Mouse (Mus musculus) hindbrain, embryonic 10.5 days (tissue): ENCODE results near the gene Ndufaf8. TPM values are rescaled to one million over a fixed set of nuclear protein-coding genes. Genes with fewer than 3 reads are reported as not detected.

ENCODE experiments used
- DNase-seq: peaks from one replicate; pipeline ENCODE4 v3.0.0-alpha.2; 2017; ENCODE audit warnings: low spot score
- H3K27ac ChIP-seq: fragments of 300-500 bp; sonication (generic); 2 replicates; pipeline ENCODE4 v1.5.1; 2016; ENCODE audit warnings: mild to moderate bottlenecking, moderate library complexity
- H3K27me3 ChIP-seq: fragments of 300-500 bp; sonication (generic); 2 replicates; pipeline ENCODE4 v1.6.1; 2016; ENCODE audit warnings: mild to moderate bottlenecking; ENCODE audit not compliant: poor library complexity, insufficient read depth, severe bottlenecking
- H3K36me3 ChIP-seq: fragments of 300-500 bp; sonication (generic); 2 replicates; pipeline ENCODE4 v1.6.1; 2016; ENCODE audit warnings: mild to moderate bottlenecking, moderate library complexity
- H3K4me1 ChIP-seq: fragments of 300-500 bp; sonication (generic); replicated peaks from 2 replicates; pipeline ENCODE4 v1.6.1; 2016; ENCODE audit warnings: mild to moderate bottlenecking
- H3K4me3 ChIP-seq: fragments of 300-500 bp; sonication (generic); 2 replicates; pipeline ENCODE4 v1.5.1; 2016; ENCODE audit warnings: mild to moderate bottlenecking, moderate library complexity
- H3K9me3 ChIP-seq: fragments of 300-500 bp; sonication (generic); 2 replicates; pipeline ENCODE4 v1.6.1; 2016; ENCODE audit warnings: mild to moderate bottlenecking, moderate library complexity
- WGBS: fragments of 180-500 bp; shearing (Covaris S2); methylation state at CpG from one replicate; pipeline ENCODE4 v1.1.7; 2016; 5-methylcytosine and 5-hydroxymethylcytosine counted together
- polyA plus RNA-seq: library from polyadenylated mRNA; unstranded; fragments of >200 nt; fragmentation: Nextera tagmentation; extraction: Ambion mirVana; gene quantifications from 2 replicates; pipeline ENCODE4 v1.2.1, GENCODE M21; 2016

Ndufaf8 gene
- polyA plus RNA-seq, 1 experiment from 2014 or later = 86.4 TPM

DNA sequence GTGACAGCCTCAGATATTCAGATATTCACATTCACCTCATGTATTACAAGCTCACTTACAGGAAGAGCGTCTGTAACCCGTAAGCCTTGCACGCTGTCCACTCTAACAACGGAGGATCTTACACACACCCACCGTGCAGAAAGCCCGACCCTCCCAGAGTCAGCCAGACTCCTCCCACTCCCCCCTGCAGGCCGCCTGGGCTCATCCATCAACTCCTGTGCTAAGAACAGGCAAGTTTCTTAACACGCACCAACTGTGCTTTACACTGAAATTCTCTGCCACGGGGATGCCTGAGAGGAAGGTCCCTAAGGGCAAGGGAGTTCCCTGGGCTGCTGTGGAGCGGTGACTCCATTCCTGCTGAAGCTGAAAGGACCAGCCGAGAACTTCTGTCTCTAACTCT, 29.5 kb upstream of the Ndufaf8 start:
- Histone ChIP-seq H3K4me3 (no peak overlapping the region), H3K27me3 (peaks cover 77% of the 10 kb centered on the region), H3K36me3 (peaks cover 98% of the 10 kb centered on the region), H3K9me3 (no peaks in the 10 kb centered on the region), H3K27ac (no peak overlapping the region), H3K4me1 (peaks cover 71% of the 10 kb centered on the region)
- DNase-seq = no peak
- 41% methylated on average over 11 of the region's 11 CpGs for WGBS

DNA sequence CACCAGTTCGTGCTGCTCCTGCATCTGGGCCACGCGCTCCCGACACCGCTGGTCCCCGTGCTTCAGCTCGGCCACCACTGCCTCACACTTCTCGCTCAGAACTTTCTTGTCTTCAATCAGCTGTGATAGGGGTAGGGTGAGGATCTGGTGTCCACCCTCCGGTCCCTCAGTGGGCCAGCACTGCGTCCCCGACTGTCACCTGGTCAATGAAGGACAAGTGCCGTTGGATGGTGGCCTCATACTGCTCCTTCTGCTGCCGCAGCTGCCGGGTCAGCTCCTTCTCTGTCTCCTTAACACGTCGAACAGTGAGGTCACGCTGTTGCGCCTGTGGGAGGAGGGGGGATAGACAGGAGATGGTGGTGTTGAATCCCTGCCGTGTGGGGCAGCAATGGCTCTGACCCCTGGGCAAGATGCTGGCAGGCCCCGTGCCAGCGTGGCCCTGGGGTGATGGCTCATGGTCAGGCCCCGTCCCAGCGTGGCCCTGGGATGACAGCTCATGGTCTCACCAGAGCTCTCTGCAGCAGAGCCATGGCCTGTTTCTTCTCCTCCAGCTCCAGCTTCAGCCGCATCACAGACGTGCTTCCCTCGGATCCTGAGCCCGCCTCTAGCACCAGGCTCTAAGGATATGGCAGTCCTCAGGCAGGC, 28.3 kb upstream of the Ndufaf8 start:
- H3K4me1 ChIP-seq = peaks cover 59% of the 10 kb centered on the region
- peaks cover 83% of the 10 kb centered on the region for H3K27me3 ChIP-seq
- WGBS = 84% methylated on average over 27 of the region's 27 CpGs

GRCm38 (mm10) chr11:120071065-120071464, 27.7 kb upstream of the Ndufaf8 start:
- DNase-seq = peak; percentile 62
- H3K27ac ChIP-seq = peak overlapping the region; percentile 18
- peaks cover 98% of the 10 kb centered on the region for H3K36me3 ChIP-seq
- 11% methylated on average over 12 of the region's 12 CpGs for WGBS
- peaks cover 81% of the 10 kb centered on the region for H3K27me3 ChIP-seq
- no peaks in the 10 kb centered on the region for H3K9me3 ChIP-seq
- H3K4me3 ChIP-seq = no peak overlapping the region
- peaks cover 53% of the 10 kb centered on the region for H3K4me1 ChIP-seq

More for the DNA sequence above, 28.3 kb upstream of the Ndufaf8 start:
- DNase-seq = no peak
- Histone ChIP-seq H3K9me3 (no peaks in the 10 kb centered on the region), H3K27ac (peak overlapping the region; percentile 9; the same call in 1 of the 2 replicates), H3K4me3 (no peak overlapping the region), H3K36me3 (peaks cover 98% of the 10 kb centered on the region)

DNA sequence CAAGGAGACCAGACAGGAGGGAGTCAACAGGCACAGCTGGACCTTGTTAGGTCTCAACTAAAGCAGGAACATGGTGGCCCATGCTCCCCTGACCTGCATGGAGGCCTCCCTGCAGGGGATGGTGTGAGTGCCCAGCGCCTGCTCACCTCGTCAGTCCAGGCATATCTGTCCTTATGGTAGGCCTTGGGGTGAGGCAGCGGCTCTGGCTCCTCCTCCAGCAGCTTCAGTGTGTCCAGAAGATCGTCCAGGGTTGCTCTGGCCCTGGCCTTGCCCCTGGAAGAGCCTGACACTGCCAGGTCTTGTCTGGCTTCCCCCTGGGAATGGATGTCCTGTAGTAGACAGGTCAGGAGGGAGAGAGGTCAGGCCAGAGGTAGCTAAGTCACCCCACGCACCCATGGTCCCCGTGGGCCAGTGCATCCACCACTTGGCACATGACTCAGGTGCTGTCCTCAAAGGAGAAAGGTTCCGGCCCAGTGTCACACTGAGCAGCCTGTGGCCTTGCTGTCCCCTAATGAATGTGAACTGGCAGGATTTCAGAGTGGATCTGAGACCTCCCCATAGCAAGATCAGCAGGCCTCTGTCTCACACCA, 26.9 kb upstream of the Ndufaf8 start:
- peaks cover 73% of the 10 kb centered on the region for H3K27me3 ChIP-seq
- 68% methylated on average over 7 of the region's 7 CpGs for WGBS
- no peaks in the 10 kb centered on the region for H3K9me3 ChIP-seq
- H3K36me3 ChIP-seq = peaks cover 98% of the 10 kb centered on the region
- no peak overlapping the region for H3K4me3 ChIP-seq
- DNase-seq = no peak
- peaks cover 50% of the 10 kb centered on the region for H3K4me1 ChIP-seq
- peak overlapping the region; percentile 18; the same call in 1 of the 2 replicates for H3K27ac ChIP-seq

- Histone ChIP-seq H3K4me1 (peaks cover 40% of the 10 kb centered on the region), H3K36me3 (peaks cover 98% of the 10 kb centered on the region), H3K4me3 (no peak overlapping the region), H3K9me3 (no peaks in the 10 kb centered on the region), H3K27me3 (peaks cover 63% of the 10 kb centered on the region), H3K27ac (peak overlapping the region; percentile 13; the same call in 1 of the 2 replicates)
- DNase-seq = no peak
- 94% methylated on average over 9 of the region's 9 CpGs for WGBS
These were observed 25.6 kb upstream of the Ndufaf8 start for GRCm38 (mm10) chr11:120072986-120073647.

DNA sequence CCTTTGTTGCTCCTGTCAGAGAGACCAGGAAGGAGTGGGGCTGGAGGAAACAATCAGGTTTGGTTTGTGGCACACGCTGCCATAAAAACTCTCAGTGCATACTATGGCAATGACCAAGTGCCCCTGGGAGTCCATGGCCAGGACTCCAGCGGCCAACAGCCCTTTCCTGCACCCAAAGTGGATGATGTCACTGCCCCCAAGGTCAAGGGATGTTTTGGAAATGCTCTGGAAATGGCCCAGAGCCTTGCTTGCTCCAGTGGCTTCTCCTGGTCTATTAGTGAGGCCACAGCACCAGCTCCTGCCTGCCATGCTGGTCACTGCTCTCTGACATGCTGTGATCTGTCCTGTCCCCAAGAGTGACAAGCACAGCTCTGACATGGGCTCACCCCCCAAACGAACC, 22.5 kb upstream of the Ndufaf8 start:
- H3K27ac ChIP-seq = no peak overlapping the region
- no peak for DNase-seq
- no peaks in the 10 kb centered on the region for H3K9me3 ChIP-seq
- WGBS = 87% methylated on average over 3 of the region's 3 CpGs
- peaks cover 34% of the 10 kb centered on the region for H3K27me3 ChIP-seq
- H3K36me3 ChIP-seq = peaks cover 100% of the 10 kb centered on the region
- H3K4me1 ChIP-seq = peaks cover 13% of the 10 kb centered on the region
- no peak overlapping the region for H3K4me3 ChIP-seq

GRCm38 (mm10) chr11:120080282-120080681, 18.4 kb upstream of the Ndufaf8 start:
- peaks cover 22% of the 10 kb centered on the region for H3K4me1 ChIP-seq
- H3K9me3 ChIP-seq = no peaks in the 10 kb centered on the region
- H3K27ac ChIP-seq = no peak overlapping the region
- no peak for DNase-seq
- no peak overlapping the region for H3K4me3 ChIP-seq
- no peaks in the 10 kb centered on the region for H3K27me3 ChIP-seq
- 94% methylated on average over 6 of the region's 6 CpGs for WGBS
- H3K36me3 ChIP-seq = peaks cover 88% of the 10 kb centered on the region

DNA sequence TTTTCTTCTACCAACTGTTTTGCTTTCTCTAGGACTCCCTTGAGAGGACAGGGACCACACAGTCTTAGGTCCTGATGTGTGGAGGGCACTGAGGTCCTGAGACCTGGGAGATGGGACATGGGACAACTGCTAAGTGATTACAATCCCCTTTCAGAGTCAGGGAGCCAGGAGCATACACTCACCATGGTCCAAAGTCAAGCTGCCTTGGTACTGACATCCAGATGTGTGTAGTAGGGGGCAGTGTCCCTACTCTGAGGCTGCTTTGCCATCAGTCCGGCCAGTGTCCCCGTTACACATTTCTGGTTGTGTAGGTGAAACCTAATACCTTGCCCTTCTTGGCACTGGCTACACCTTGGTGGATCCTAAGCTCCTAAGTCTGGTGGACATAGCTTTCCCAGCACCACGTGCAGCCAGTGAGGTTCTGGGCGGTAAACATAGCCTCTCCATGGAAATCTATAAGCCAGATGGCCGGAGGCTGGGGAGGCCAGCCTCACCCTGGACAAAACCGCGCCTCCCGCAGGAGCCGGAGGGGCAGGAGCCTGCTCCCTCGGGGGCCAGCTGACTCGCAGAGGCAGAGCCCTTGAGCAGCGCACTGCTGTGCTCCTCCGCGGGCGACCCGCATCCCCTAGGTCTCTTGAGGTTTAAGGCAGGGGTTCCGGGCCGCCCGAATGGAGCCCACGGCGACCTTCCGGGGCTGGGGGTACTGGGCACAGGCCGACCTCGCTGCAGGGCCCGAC, 12.7 kb upstream of the Ndufaf8 start:
- 1% methylated on average over 25 of the region's 25 CpGs for WGBS
- Histone ChIP-seq H3K4me3 (peak overlapping the region; percentile 79), H3K36me3 (peaks cover 38% of the 10 kb centered on the region), H3K27me3 (no peaks in the 10 kb centered on the region), H3K4me1 (peaks cover 39% of the 10 kb centered on the region), H3K9me3 (no peaks in the 10 kb centered on the region), H3K27ac (peak overlapping the region; percentile 95)
- DNase-seq = no peak

DNA sequence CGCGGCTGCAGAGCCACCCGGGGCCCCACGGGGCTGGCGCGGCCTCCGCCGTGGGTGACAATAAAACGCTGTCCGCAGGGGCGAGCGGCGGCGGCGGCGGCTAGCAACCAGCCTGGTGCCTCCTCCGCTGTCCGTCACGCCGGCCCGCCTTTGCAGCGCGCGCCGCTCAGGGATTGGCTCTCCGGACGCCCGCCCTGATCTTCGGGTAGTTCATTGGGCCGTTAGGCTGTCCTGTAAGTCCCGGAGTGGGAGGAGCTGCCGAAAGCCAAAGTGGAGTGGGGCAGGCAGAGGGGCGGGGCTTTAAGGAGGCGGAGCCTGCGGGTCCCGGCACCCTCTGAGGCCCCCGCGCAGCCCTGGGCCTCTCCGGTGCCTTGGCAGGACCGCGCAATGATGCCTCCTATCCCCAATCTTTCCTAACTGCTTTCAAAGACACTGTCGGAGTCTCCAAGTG, 12.0 kb upstream of the Ndufaf8 start, which contains the start of gene Cep131:
Cep131 (minus strand) TSS at position 126 of the 451 bp plus-strand sequence.
- Histone ChIP-seq H3K4me3 (peak within 1 kb of the TSS; percentile 79), H3K27ac (peak within 1 kb of the TSS; percentile 95), H3K9me3 (no peaks in the 10 kb centered on the region), H3K27me3 (no peaks in the 10 kb centered on the region), H3K36me3 (peaks cover 38% of the 10 kb centered on the region), H3K4me1 (peaks cover 39% of the 10 kb centered on the region)
- WGBS = under 1% methylated on average over 42 of the region's 42 CpGs
- DNase-seq = peak; percentile 98

DNA sequence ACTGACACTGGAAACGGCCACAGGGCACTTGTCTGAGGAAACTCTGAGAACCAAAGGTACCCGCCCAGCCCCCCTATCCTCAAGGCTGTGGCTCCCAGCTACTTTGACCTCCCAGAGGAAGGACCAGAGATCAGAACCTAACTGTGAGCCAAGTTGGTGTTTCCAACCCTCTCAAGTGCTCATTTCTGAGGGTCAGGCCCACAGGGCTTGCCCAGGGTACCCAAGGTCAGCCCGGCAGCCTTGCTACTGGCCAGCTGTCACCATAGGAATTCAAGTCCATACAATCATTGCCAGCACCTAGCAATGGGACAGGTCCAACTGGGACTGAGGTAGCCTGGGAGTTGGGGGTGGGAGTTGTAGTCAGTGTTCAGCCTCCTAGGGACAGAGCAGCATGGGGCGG, 8.1 kb upstream of the Ndufaf8 start:
- Histone ChIP-seq H3K36me3 (peaks cover 54% of the 10 kb centered on the region), H3K9me3 (no peaks in the 10 kb centered on the region), H3K27ac (no peak overlapping the region), H3K4me1 (peaks cover 17% of the 10 kb centered on the region), H3K4me3 (0 out of 2 replicates have a peak overlapping the region, but pooled peaks have one; percentile 13), H3K27me3 (no peaks in the 10 kb centered on the region)
- no peak for DNase-seq
- WGBS = 90% methylated on average over 4 of the region's 4 CpGs

DNA sequence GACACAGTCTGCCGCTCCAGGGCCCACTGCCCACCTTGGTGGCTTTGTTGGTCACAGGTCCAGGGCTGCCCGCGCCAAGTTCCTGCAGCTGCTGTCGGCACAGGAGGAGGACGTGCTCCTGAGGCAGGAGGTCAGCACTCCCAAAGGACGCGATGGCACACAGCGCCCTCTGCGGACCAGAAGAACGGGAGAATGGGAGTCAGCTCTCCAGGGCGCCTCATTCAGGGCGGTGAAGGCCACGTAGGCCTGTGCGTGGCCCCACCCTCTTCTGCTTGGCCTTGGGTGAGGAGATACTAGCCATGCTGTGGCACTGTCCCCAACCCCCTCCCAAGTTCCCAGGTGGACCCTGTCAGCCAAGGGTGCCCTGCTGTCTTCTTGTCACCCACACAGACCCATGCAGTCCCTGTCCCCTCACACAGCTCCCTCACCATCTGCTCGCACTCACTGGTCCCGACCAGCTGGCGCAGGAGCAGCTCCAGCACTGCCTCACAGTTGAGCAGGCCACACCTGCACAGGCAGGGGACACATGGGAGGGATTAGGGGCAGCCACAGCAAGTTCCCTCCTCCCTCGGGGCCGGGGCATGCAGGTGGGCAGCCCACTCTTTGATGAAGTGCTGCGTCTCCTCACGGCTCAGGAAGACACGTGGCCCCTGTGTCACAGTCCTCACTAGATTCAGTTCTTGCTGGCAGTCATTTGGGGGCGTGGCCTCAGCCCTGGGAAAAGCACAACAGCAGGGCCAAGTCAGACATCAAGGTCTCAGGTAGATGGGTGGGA, 5.7 kb upstream of the Ndufaf8 start:
- H3K36me3 ChIP-seq = peaks cover 68% of the 10 kb centered on the region
- no peak overlapping the region for H3K4me3 ChIP-seq
- H3K9me3 ChIP-seq = no peaks in the 10 kb centered on the region
- no peak for DNase-seq
- H3K27me3 ChIP-seq = no peaks in the 10 kb centered on the region
- no peak overlapping the region for H3K27ac ChIP-seq
- 80% methylated on average over 23 of the region's 23 CpGs for WGBS
- peaks cover 15% of the 10 kb centered on the region for H3K4me1 ChIP-seq

DNA sequence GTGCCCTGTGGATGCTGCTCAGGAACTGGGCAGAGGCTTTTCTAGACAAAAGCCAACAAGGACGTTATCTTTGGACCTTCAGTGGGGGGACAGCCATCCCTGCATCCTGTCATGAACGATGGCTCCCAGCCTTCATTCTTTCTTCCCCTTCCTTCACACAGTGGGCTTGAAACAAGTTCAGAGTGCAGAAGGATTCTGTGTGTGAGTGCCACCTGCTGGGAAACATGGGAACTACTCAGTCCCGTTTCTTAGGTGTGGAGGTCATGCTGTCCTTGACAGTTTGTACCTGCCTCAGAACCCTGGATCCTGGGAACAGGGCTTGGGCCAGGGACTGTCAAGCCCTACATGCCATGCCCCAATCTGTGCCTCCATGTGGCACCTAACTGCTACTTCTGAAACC, 2.3 kb downstream of the Ndufaf8 start:
- 0 out of 2 replicates have a peak overlapping the region, but pooled peaks have one; percentile 53 for H3K27ac ChIP-seq
- H3K27me3 ChIP-seq = no peaks in the 10 kb centered on the region
- peaks cover 46% of the 10 kb centered on the region for H3K36me3 ChIP-seq
- peak; percentile 76 for DNase-seq
- H3K9me3 ChIP-seq = no peaks in the 10 kb centered on the region
- WGBS = 14% methylated on average over 3 of the region's 3 CpGs
- peaks cover 45% of the 10 kb centered on the region for H3K4me1 ChIP-seq
- H3K4me3 ChIP-seq = peak overlapping the region; percentile 16; the same call in 1 of the 2 replicates
